Mouse (Mus musculus): Measurements from ENCODE around the gene Slc26a8. TPM values are rescaled to one million over a fixed set of nuclear protein-coding genes. Genes with fewer than 3 reads are reported as not detected.

The Slc26a8 gene
- polyA plus RNA-seq, 1 experiment from 2014 or later: 0.52 TPM

- DNase-seq (ENCODE audit: low spot score): no peak
- no peak overlapping the region for H3K4me2 ChIP-seq (replicated peaks; ENCODE audit: low read depth, low read length)
- WGBS: 63% methylated on average over 1 of the region's 1 CpGs
- H3K4me1 ChIP-seq (replicated peaks; ENCODE audit: control insufficient read depth, insufficient read depth, low read length): no peaks in the 10 kb centered on the region
- H3K9me3 ChIP-seq (ENCODE audit: control insufficient read depth, low read length): no peaks in the 10 kb centered on the region
- H3K4me3 ChIP-seq (ENCODE audit: low read depth, low read length): no peak overlapping the region
- H3K27me3 ChIP-seq (ENCODE audit: control insufficient read depth, insufficient read depth, low read length): no peaks in the 10 kb centered on the region
- no peaks in the 10 kb centered on the region for H3K36me3 ChIP-seq (ENCODE audit: control insufficient read depth, insufficient read depth, low read length)
- no peak for ATAC-seq (ENCODE audit: low FRiP score)
- H3K9ac ChIP-seq (ENCODE audit: low read depth, low read length): no peak overlapping the region
- H3K27ac ChIP-seq (ENCODE audit: low read depth, low read length): no peak overlapping the region
Observed at GRCm38 (mm10) chr17:28706697-28707096, 16.7 kb upstream of the Slc26a8 start.

DNA sequence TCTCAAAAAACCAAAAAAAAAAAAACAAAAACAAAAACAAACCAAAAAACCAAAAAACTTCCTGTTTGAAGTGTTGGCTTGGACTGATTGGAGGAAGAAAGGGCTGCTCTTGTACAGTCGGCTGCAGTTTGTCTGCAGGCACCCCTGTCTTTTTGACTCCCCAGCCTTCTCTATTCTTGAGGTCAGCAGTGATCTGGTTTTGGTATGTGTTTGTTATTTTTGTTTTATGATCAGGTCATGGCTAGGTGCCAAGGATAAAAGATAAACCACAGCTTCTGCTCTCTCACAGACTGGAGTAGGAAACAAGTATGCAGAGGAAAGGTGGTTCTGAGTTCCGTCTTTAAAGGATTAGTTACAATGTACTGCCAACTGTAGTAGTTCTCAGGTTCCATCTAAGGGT is 12.6 kb upstream of the Slc26a8 start:
- no peak overlapping the region for H3K4me2 ChIP-seq (replicated peaks; ENCODE audit: low read depth, low read length)
- no peak overlapping the region for H3K27ac ChIP-seq (ENCODE audit: low read depth, low read length)
- no peak overlapping the region for H3K4me3 ChIP-seq (ENCODE audit: low read depth, low read length)
- H3K27me3 ChIP-seq (ENCODE audit: control insufficient read depth, insufficient read depth, low read length): no peaks in the 10 kb centered on the region
- ATAC-seq (ENCODE audit: low FRiP score) (no peak), DNase-seq (ENCODE audit: low spot score) (no peak)
- H3K36me3 ChIP-seq (ENCODE audit: control insufficient read depth, insufficient read depth, low read length): no peaks in the 10 kb centered on the region
- WGBS: 84% methylated on average over 2 of the region's 2 CpGs
- H3K9ac ChIP-seq (ENCODE audit: low read depth, low read length): no peak overlapping the region
- H3K4me1 ChIP-seq (replicated peaks; ENCODE audit: control insufficient read depth, insufficient read depth, low read length): peaks cover 3% of the 10 kb centered on the region; the same call in 1 of the 2 replicates
- no peaks in the 10 kb centered on the region for H3K9me3 ChIP-seq (ENCODE audit: control insufficient read depth, low read length)

DNA sequence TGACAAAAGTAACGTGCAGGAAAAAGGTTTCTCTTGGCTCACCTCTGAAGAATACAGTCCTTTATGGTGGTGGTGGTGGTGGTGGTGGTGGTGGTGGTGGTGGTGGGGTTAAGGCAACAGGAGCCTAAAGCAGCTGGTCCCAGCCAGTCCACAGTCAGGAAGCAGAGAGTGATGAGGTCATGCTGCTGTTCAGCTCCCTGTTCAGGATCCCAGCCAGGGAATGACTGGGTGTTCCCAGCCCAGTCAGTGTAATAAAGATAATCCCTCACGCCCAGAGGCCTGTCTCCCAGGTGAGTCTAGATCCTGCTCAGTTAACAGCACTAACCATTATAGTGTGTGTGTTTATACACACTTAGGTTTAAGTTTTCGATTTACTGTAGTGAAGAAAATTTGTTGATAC is 11.7 kb upstream of the Slc26a8 start:
- Histone ChIP-seq H3K4me3 (ENCODE audit: low read depth, low read length) (no peak overlapping the region), H3K4me1 (replicated peaks; ENCODE audit: control insufficient read depth, insufficient read depth, low read length) (peaks cover 3% of the 10 kb centered on the region; the same call in 1 of the 2 replicates), H3K36me3 (ENCODE audit: control insufficient read depth, insufficient read depth, low read length) (no peaks in the 10 kb centered on the region), H3K27ac (ENCODE audit: low read depth, low read length) (no peak overlapping the region), H3K9ac (ENCODE audit: low read depth, low read length) (no peak overlapping the region), H3K9me3 (ENCODE audit: control insufficient read depth, low read length) (no peaks in the 10 kb centered on the region), H3K27me3 (ENCODE audit: control insufficient read depth, insufficient read depth, low read length) (no peaks in the 10 kb centered on the region), H3K4me2 (replicated peaks; ENCODE audit: low read depth, low read length) (no peak overlapping the region)
- DNase-seq (ENCODE audit: low spot score) (no peak), ATAC-seq (ENCODE audit: low FRiP score) (no peak)
- WGBS: 89% methylated on average over 3 of the region's 3 CpGs

DNA sequence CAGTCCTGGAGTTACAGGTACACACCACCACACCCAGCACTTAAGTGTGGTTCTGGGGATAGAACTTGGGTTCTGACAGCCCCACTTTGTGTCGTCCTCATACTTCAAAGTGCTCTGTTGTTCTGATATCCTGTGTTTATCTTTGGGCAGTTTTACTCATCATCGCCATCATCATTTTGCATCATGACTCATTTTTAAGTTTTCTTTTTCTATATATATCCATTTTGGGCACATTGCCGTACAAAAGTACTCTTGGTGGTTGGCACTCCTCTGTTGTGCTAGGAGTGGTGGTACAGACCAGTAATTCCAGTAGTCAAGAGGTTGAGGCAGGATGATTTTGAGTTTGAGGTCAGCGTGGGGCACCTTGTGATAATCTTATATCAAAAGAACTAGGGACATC is 11.1 kb upstream of the Slc26a8 start:
- no peak for DNase-seq (ENCODE audit: low spot score)
- no peak for ATAC-seq (ENCODE audit: low FRiP score)
- Histone ChIP-seq H3K9ac (ENCODE audit: low read depth, low read length) (no peak overlapping the region), H3K27me3 (ENCODE audit: control insufficient read depth, insufficient read depth, low read length) (no peaks in the 10 kb centered on the region), H3K9me3 (ENCODE audit: control insufficient read depth, low read length) (no peaks in the 10 kb centered on the region), H3K36me3 (ENCODE audit: control insufficient read depth, insufficient read depth, low read length) (no peaks in the 10 kb centered on the region), H3K27ac (ENCODE audit: low read depth, low read length) (no peak overlapping the region), H3K4me3 (ENCODE audit: low read depth, low read length) (no peak overlapping the region), H3K4me2 (replicated peaks; ENCODE audit: low read depth, low read length) (no peak overlapping the region), H3K4me1 (replicated peaks; ENCODE audit: control insufficient read depth, insufficient read depth, low read length) (peaks cover 3% of the 10 kb centered on the region; the same call in 1 of the 2 replicates)
- 90% methylated on average over 4 of the region's 4 CpGs for WGBS

- Histone ChIP-seq H3K27me3 (ENCODE audit: control insufficient read depth, insufficient read depth, low read length) (no peaks in the 10 kb centered on the region), H3K4me2 (replicated peaks; ENCODE audit: low read depth, low read length) (no peak overlapping the region), H3K4me1 (replicated peaks; ENCODE audit: control insufficient read depth, insufficient read depth, low read length) (peaks cover 3% of the 10 kb centered on the region; the same call in 1 of the 2 replicates), H3K36me3 (ENCODE audit: control insufficient read depth, insufficient read depth, low read length) (no peaks in the 10 kb centered on the region), H3K9me3 (ENCODE audit: control insufficient read depth, low read length) (no peaks in the 10 kb centered on the region), H3K27ac (ENCODE audit: low read depth, low read length) (no peak overlapping the region), H3K9ac (ENCODE audit: low read depth, low read length) (no peak overlapping the region), H3K4me3 (ENCODE audit: low read depth, low read length) (no peak overlapping the region)
- DNase-seq (ENCODE audit: low spot score) (no peak), ATAC-seq (ENCODE audit: low FRiP score) (no peak)
- 89% methylated on average over 7 of the region's 7 CpGs for WGBS
Observed at GRCm38 (mm10) chr17:28699789-28700188, 9.8 kb upstream of the Slc26a8 start.

GRCm38 (mm10) chr17:28698672-28699071 is 8.6 kb upstream of the Slc26a8 start:
- H3K9ac ChIP-seq (ENCODE audit: low read depth, low read length): no peak overlapping the region
- WGBS: 90% methylated on average over 2 of the region's 2 CpGs
- ATAC-seq (ENCODE audit: low FRiP score) (no peak), DNase-seq (ENCODE audit: low spot score) (no peak)
- no peaks in the 10 kb centered on the region for H3K36me3 ChIP-seq (ENCODE audit: control insufficient read depth, insufficient read depth, low read length)
- no peaks in the 10 kb centered on the region for H3K27me3 ChIP-seq (ENCODE audit: control insufficient read depth, insufficient read depth, low read length)
- H3K4me1 ChIP-seq (replicated peaks; ENCODE audit: control insufficient read depth, insufficient read depth, low read length): peaks cover 3% of the 10 kb centered on the region; the same call in 1 of the 2 replicates
- no peak overlapping the region for H3K27ac ChIP-seq (ENCODE audit: low read depth, low read length)
- H3K4me2 ChIP-seq (replicated peaks; ENCODE audit: low read depth, low read length): no peak overlapping the region
- H3K4me3 ChIP-seq (ENCODE audit: low read depth, low read length): no peak overlapping the region
- no peaks in the 10 kb centered on the region for H3K9me3 ChIP-seq (ENCODE audit: control insufficient read depth, low read length)

GRCm38 (mm10) chr17:28698245-28698644 is 8.2 kb upstream of the Slc26a8 start:
- WGBS: 49% methylated on average over 4 of the region's 4 CpGs
- DNase-seq (ENCODE audit: low spot score) (no peak), ATAC-seq (ENCODE audit: low FRiP score) (no peak)
- H3K4me1 ChIP-seq (replicated peaks; ENCODE audit: control insufficient read depth, insufficient read depth, low read length): peaks cover 3% of the 10 kb centered on the region; the same call in 1 of the 2 replicates
- H3K36me3 ChIP-seq (ENCODE audit: control insufficient read depth, insufficient read depth, low read length): no peaks in the 10 kb centered on the region
- H3K4me3 ChIP-seq (ENCODE audit: low read depth, low read length): no peak overlapping the region
- no peaks in the 10 kb centered on the region for H3K9me3 ChIP-seq (ENCODE audit: control insufficient read depth, low read length)
- no peak overlapping the region for H3K27ac ChIP-seq (ENCODE audit: low read depth, low read length)
- H3K9ac ChIP-seq (ENCODE audit: low read depth, low read length): no peak overlapping the region
- H3K4me2 ChIP-seq (replicated peaks; ENCODE audit: low read depth, low read length): no peak overlapping the region
- H3K27me3 ChIP-seq (ENCODE audit: control insufficient read depth, insufficient read depth, low read length): no peaks in the 10 kb centered on the region

DNA sequence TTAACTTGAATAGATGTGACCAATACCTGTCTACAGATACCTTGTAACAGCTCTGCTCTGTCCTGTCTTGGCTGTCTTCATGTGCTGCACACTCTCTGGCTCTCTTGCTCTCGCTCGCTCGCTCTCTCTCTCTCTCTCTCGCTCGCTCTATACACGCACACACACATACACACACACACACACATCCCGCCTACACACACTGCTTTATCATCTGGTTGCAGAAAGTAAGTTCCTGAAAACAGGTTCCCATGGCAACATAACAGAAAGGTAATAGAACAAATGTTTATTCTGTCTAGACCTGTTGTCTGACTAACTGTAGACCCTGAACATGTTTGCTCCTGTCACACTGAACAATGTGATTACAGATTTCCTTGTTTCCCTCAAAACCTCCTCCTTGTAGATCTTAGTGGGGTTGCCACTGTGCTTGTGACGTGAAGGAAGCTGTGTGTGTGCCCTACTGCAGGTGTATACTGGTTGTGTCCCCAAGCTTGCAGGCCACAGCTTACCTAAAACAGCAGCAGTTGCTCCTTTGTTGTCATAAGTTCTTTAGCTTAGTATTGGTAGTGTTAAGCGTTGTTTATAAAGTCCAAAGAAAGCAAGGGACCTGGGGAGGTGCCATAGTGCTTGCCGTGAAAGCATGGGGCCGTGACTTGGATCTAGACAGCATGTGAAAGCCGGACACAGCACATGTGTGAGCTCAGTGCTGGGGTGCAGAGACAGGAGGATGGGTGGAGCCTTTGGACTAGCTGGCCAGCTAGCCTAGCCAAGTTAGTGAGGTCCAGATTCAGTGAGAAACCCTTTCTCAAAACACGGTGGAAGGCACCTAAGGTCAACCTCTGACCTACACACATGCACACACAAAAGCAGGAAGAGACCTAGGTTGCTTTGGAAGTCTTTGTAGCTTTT is 7.5 kb upstream of the Slc26a8 start:
- H3K9ac ChIP-seq (ENCODE audit: low read depth, low read length): no peak overlapping the region
- H3K27me3 ChIP-seq (ENCODE audit: control insufficient read depth, insufficient read depth, low read length): no peaks in the 10 kb centered on the region
- ATAC-seq (ENCODE audit: low FRiP score) (no peak), DNase-seq (ENCODE audit: low spot score) (no peak)
- no peak overlapping the region for H3K4me2 ChIP-seq (replicated peaks; ENCODE audit: low read depth, low read length)
- WGBS: 82% methylated on average over 13 of the region's 13 CpGs
- no peaks in the 10 kb centered on the region for H3K9me3 ChIP-seq (ENCODE audit: control insufficient read depth, low read length)
- H3K36me3 ChIP-seq (ENCODE audit: control insufficient read depth, insufficient read depth, low read length): no peaks in the 10 kb centered on the region
- H3K4me1 ChIP-seq (replicated peaks; ENCODE audit: control insufficient read depth, insufficient read depth, low read length): peaks cover 3% of the 10 kb centered on the region; the same call in 1 of the 2 replicates
- H3K27ac ChIP-seq (ENCODE audit: low read depth, low read length): no peak overlapping the region
- H3K4me3 ChIP-seq (ENCODE audit: low read depth, low read length): no peak overlapping the region

DNA sequence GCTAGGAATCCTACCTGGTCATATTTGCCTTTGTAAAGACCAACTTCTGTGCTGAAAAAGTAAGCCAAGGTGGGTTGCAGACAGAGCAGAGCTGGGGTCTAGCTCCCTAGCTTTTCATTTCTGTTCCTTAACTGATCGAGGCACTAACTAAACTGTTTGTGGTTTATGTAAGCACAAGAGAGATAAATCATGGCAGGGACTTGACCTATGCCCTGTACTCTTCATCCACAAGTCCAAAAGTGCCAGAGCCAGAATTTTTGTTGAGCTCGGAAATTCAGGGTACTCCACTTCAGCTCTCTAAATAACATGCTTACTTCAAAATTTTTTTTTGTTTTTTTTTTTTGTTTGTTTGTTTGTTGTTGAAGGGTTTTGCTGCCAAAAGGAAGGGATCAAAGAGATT is 6.6 kb upstream of the Slc26a8 start:
- Histone ChIP-seq H3K4me3 (ENCODE audit: low read depth, low read length) (no peak overlapping the region), H3K4me2 (replicated peaks; ENCODE audit: low read depth, low read length) (no peak overlapping the region), H3K4me1 (replicated peaks; ENCODE audit: control insufficient read depth, insufficient read depth, low read length) (peaks cover 3% of the 10 kb centered on the region; the same call in 1 of the 2 replicates), H3K9me3 (ENCODE audit: control insufficient read depth, low read length) (no peaks in the 10 kb centered on the region), H3K27ac (ENCODE audit: low read depth, low read length) (no peak overlapping the region), H3K36me3 (ENCODE audit: control insufficient read depth, insufficient read depth, low read length) (no peaks in the 10 kb centered on the region), H3K27me3 (ENCODE audit: control insufficient read depth, insufficient read depth, low read length) (no peaks in the 10 kb centered on the region), H3K9ac (ENCODE audit: low read depth, low read length) (no peak overlapping the region)
- 69% methylated on average over 2 of the region's 2 CpGs for WGBS
- ATAC-seq (ENCODE audit: low FRiP score): no peak
- no peak for DNase-seq (ENCODE audit: low spot score)

Measured in hindbrain, embryonic 11.5 days (tissue).